Mouse (Mus musculus): ENCODE measurements around the gene Adprhl2. TPM values are rescaled to one million over a fixed set of nuclear protein-coding genes. Genes with fewer than 3 reads are reported as not detected.

The Adprhl2 gene
- polyA plus RNA-seq (2016; fragmentation: Nextera tagmentation; extraction: Ambion mirVana), result 37.4 and 38.8 TPM in 2 replicates

GRCm38 (mm10) chr4:126321111-126321853 is at the start of gene Adprhl2:
Adprhl2 (minus strand) TSS chr4:126321703.
- ATAC-seq (ENCODE audit: insufficient number of reproducible peaks, low FRiP score), result peak; percentile 86
- no peaks in the 10 kb centered on the region for H3K9me3 ChIP-seq (replicated peaks)
- under 1% methylated on average over 79 of the region's 80 CpGs for WGBS

GRCm38 (mm10) chr4:126360069-126360468 is 38.6 kb upstream of the Adprhl2 start:
- H3K36me3 ChIP-seq, result peaks cover 55% of the 10 kb centered on the region
- H3K27me3 ChIP-seq (replicated peaks), result no peaks in the 10 kb centered on the region
- H3K4me2 ChIP-seq, result no peak overlapping the region
- no peak overlapping the region for H3K4me3 ChIP-seq
- ATAC-seq (ENCODE audit: insufficient number of reproducible peaks, low FRiP score), result no peak
- no peak overlapping the region for H3K9ac ChIP-seq
- no peak overlapping the region for H3K27ac ChIP-seq (ENCODE audit: poor library complexity, severe bottlenecking)
- 96% methylated on average over 1 of the region's 1 CpGs for WGBS
- H3K9me3 ChIP-seq (replicated peaks), result peaks cover 4% of the 10 kb centered on the region
- H3K4me1 ChIP-seq (replicated peaks), result no peaks in the 10 kb centered on the region

More at GRCm38 (mm10) chr4:126321111-126321853, at the start of gene Adprhl2:
- peak within 1 kb of the TSS; percentile 96 for H3K4me2 ChIP-seq
- peaks cover 27% of the 10 kb centered on the region for H3K36me3 ChIP-seq
- peak within 1 kb of the TSS; percentile 82 for H3K4me3 ChIP-seq
- peaks cover 31% of the 10 kb centered on the region for H3K4me1 ChIP-seq (replicated peaks)
- H3K27me3 ChIP-seq (replicated peaks), result peaks cover 41% of the 10 kb centered on the region
- H3K27ac ChIP-seq (ENCODE audit: poor library complexity, severe bottlenecking), result peak within 1 kb of the TSS; percentile 72
- H3K9ac ChIP-seq, result peak within 1 kb of the TSS; percentile 86

GRCm38 (mm10) chr4:126343451-126343850 is 21.9 kb upstream of the Adprhl2 start:
- H3K27me3 ChIP-seq (replicated peaks), result no peaks in the 10 kb centered on the region
- no peak for ATAC-seq (ENCODE audit: insufficient number of reproducible peaks, low FRiP score)
- H3K4me2 ChIP-seq, result no peak overlapping the region
- H3K36me3 ChIP-seq, result peaks cover 27% of the 10 kb centered on the region
- no peaks in the 10 kb centered on the region for H3K9me3 ChIP-seq (replicated peaks)
- no peak overlapping the region for H3K27ac ChIP-seq (ENCODE audit: poor library complexity, severe bottlenecking)
- WGBS, result 72% methylated on average over 4 of the region's 4 CpGs
- H3K4me3 ChIP-seq, result no peak overlapping the region
- H3K4me1 ChIP-seq (replicated peaks), result no peaks in the 10 kb centered on the region
- no peak overlapping the region for H3K9ac ChIP-seq

- peaks cover 13% of the 10 kb centered on the region; the same call in 1 of the 2 replicates for H3K4me1 ChIP-seq (replicated peaks)
- no peak for ATAC-seq (ENCODE audit: insufficient number of reproducible peaks, low FRiP score)
- WGBS, result 53% methylated on average over 4 of the region's 4 CpGs
Observed at GRCm38 (mm10) chr4:126339461-126339860, 18.0 kb upstream of the Adprhl2 start.

GRCm38 (mm10) chr4:126332358-126332757 is 10.9 kb upstream of the Adprhl2 start:
- no peak overlapping the region for H3K9ac ChIP-seq
- WGBS, result 43% methylated on average over 3 of the region's 3 CpGs
- H3K27me3 ChIP-seq (replicated peaks), result no peaks in the 10 kb centered on the region
- no peak overlapping the region for H3K27ac ChIP-seq (ENCODE audit: poor library complexity, severe bottlenecking)
- H3K9me3 ChIP-seq (replicated peaks), result no peaks in the 10 kb centered on the region
- peaks cover 13% of the 10 kb centered on the region; the same call in 1 of the 2 replicates for H3K4me1 ChIP-seq (replicated peaks)
- H3K4me3 ChIP-seq, result no peak overlapping the region
- 0 out of 2 replicates have a peak, but pooled peaks cover 4% of the 10 kb centered on the region for H3K36me3 ChIP-seq
- H3K4me2 ChIP-seq, result no peak overlapping the region
- ATAC-seq (ENCODE audit: insufficient number of reproducible peaks, low FRiP score), result no peak

More at GRCm38 (mm10) chr4:126339461-126339860, 18.0 kb upstream of the Adprhl2 start:
- Histone ChIP-seq H3K4me3 (no peak overlapping the region), H3K27me3 (replicated peaks) (no peaks in the 10 kb centered on the region), H3K9me3 (replicated peaks) (no peaks in the 10 kb centered on the region), H3K4me2 (no peak overlapping the region), H3K36me3 (peaks cover 7% of the 10 kb centered on the region; the same call in 1 of the 2 replicates), H3K9ac (no peak overlapping the region), H3K27ac (ENCODE audit: poor library complexity, severe bottlenecking) (no peak overlapping the region)

- ATAC-seq (ENCODE audit: insufficient number of reproducible peaks, low FRiP score), result no peak
- peaks cover 8% of the 10 kb centered on the region; the same call in 1 of the 2 replicates for H3K4me1 ChIP-seq (replicated peaks)
- no peaks in the 10 kb centered on the region for H3K9me3 ChIP-seq (replicated peaks)
- 75% methylated on average over 1 of the region's 1 CpGs for WGBS
- no peak overlapping the region for H3K9ac ChIP-seq
- no peak overlapping the region for H3K27ac ChIP-seq (ENCODE audit: poor library complexity, severe bottlenecking)
- H3K36me3 ChIP-seq, result 0 out of 2 replicates have a peak, but pooled peaks cover 4% of the 10 kb centered on the region
- no peak overlapping the region for H3K4me2 ChIP-seq
- H3K4me3 ChIP-seq, result no peak overlapping the region
- H3K27me3 ChIP-seq (replicated peaks), result no peaks in the 10 kb centered on the region
Observed at GRCm38 (mm10) chr4:126331751-126332150, 10.2 kb upstream of the Adprhl2 start.

- Histone ChIP-seq H3K4me2 (no peak overlapping the region), H3K36me3 (0 out of 2 replicates have a peak, but pooled peaks cover 4% of the 10 kb centered on the region), H3K27me3 (replicated peaks) (peaks cover 9% of the 10 kb centered on the region), H3K27ac (ENCODE audit: poor library complexity, severe bottlenecking) (no peak overlapping the region), H3K4me1 (replicated peaks) (peaks cover 4% of the 10 kb centered on the region), H3K9me3 (replicated peaks) (no peaks in the 10 kb centered on the region), H3K4me3 (no peak overlapping the region), H3K9ac (no peak overlapping the region)
- WGBS, result 81% methylated on average over 4 of the region's 4 CpGs
- no peak for ATAC-seq (ENCODE audit: insufficient number of reproducible peaks, low FRiP score)
Observed at GRCm38 (mm10) chr4:126330295-126330694, 8.8 kb upstream of the Adprhl2 start.

- H3K9me3 ChIP-seq (replicated peaks), result no peaks in the 10 kb centered on the region
- ATAC-seq (ENCODE audit: insufficient number of reproducible peaks, low FRiP score), result no peak
- WGBS, result 19% methylated on average over 6 of the region's 6 CpGs
- peaks cover 15% of the 10 kb centered on the region for H3K4me1 ChIP-seq (replicated peaks)
- no peak overlapping the region for H3K4me2 ChIP-seq
- H3K36me3 ChIP-seq, result no peaks in the 10 kb centered on the region
- no peak overlapping the region for H3K9ac ChIP-seq
- H3K27ac ChIP-seq (ENCODE audit: poor library complexity, severe bottlenecking), result no peak overlapping the region
- H3K27me3 ChIP-seq (replicated peaks), result peaks cover 42% of the 10 kb centered on the region
- H3K4me3 ChIP-seq, result no peak overlapping the region
Observed at GRCm38 (mm10) chr4:126326036-126326435, 4.5 kb upstream of the Adprhl2 start.

GRCm38 (mm10) chr4:126325281-126325861 is 3.9 kb upstream of the Adprhl2 start, which contains the start of gene Tekt2:
Tekt2 (minus strand) TSS chr4:126325688.
- Histone ChIP-seq H3K4me3 (peak within 1 kb of the TSS; percentile 23), H3K27ac (ENCODE audit: poor library complexity, severe bottlenecking) (no peak within 1 kb of the TSS)
- ATAC-seq (ENCODE audit: insufficient number of reproducible peaks, low FRiP score), result no peak

GRCm38 (mm10) chr4:126324861-126325260 is 3.4 kb upstream of the Adprhl2 start:
- H3K36me3 ChIP-seq, result no peaks in the 10 kb centered on the region

More at GRCm38 (mm10) chr4:126325281-126325861, 3.9 kb upstream of the Adprhl2 start, which contains the start of gene Tekt2:
- H3K36me3 ChIP-seq, result no peaks in the 10 kb centered on the region
- peaks cover 21% of the 10 kb centered on the region for H3K4me1 ChIP-seq (replicated peaks)
- no peaks in the 10 kb centered on the region for H3K9me3 ChIP-seq (replicated peaks)
- peak within 1 kb of the TSS; percentile 53 for H3K4me2 ChIP-seq
- WGBS, result 13% methylated on average over 22 of the region's 23 CpGs
- 0 out of 2 replicates have a peak within 1 kb of the TSS, but pooled peaks have one; percentile 14 for H3K9ac ChIP-seq
- peaks cover 42% of the 10 kb centered on the region for H3K27me3 ChIP-seq (replicated peaks)

GRCm38 (mm10) chr4:126322646-126323045 is 1.1 kb upstream of the Adprhl2 start:
- no peak overlapping the region for H3K9ac ChIP-seq
- WGBS, result 92% methylated on average over 13 of the region's 13 CpGs
- no peak for ATAC-seq (ENCODE audit: insufficient number of reproducible peaks, low FRiP score)

More at GRCm38 (mm10) chr4:126324861-126325260, 3.4 kb upstream of the Adprhl2 start:
- H3K9ac ChIP-seq, result no peak overlapping the region
- H3K27ac ChIP-seq (ENCODE audit: poor library complexity, severe bottlenecking), result no peak overlapping the region
- ATAC-seq (ENCODE audit: insufficient number of reproducible peaks, low FRiP score), result no peak
- H3K4me3 ChIP-seq, result no peak overlapping the region
- 29% methylated on average over 13 of the region's 13 CpGs for WGBS
- H3K27me3 ChIP-seq (replicated peaks), result peaks cover 42% of the 10 kb centered on the region
- H3K9me3 ChIP-seq (replicated peaks), result no peaks in the 10 kb centered on the region
- peak overlapping the region; percentile 53 for H3K4me2 ChIP-seq
- peaks cover 25% of the 10 kb centered on the region for H3K4me1 ChIP-seq (replicated peaks)

More at GRCm38 (mm10) chr4:126322646-126323045, 1.1 kb upstream of the Adprhl2 start:
- H3K27me3 ChIP-seq (replicated peaks), result peaks cover 42% of the 10 kb centered on the region
- no peak overlapping the region for H3K4me3 ChIP-seq
- H3K4me2 ChIP-seq, result no peak overlapping the region
- H3K9me3 ChIP-seq (replicated peaks), result no peaks in the 10 kb centered on the region
- peaks cover 13% of the 10 kb centered on the region for H3K36me3 ChIP-seq
- H3K27ac ChIP-seq (ENCODE audit: poor library complexity, severe bottlenecking), result no peak overlapping the region
- H3K4me1 ChIP-seq (replicated peaks), result peaks cover 27% of the 10 kb centered on the region

All from heart, embryonic 12.5 days (tissue).